Mouse (Mus musculus): ENCODE results near the gene 4930544G11Rik.

- no peak for TF ChIP-seq USF1 (IDR thresholded peaks at IDR 0.05; ENCODE audit: low read depth)
- no peak for TF ChIP-seq MYOG (IDR thresholded peaks at IDR 0.05; ENCODE audit: control insufficient read depth, extremely low read depth, insufficient read length)
- TF ChIP-seq CTCF (IDR thresholded peaks at IDR 0.05; ENCODE audit: control insufficient read depth, insufficient read depth, insufficient read length) = no peak
- no peak for TF ChIP-seq MYOD1 (IDR thresholded peaks at IDR 0.05; ENCODE audit: control insufficient read depth, insufficient read length, low read depth)
- TF ChIP-seq CEBPB (IDR thresholded peaks at IDR 0.05; ENCODE audit: low read depth) = no peak
- no peak for TF ChIP-seq FOSL1 (IDR thresholded peaks at IDR 0.05; ENCODE audit: insufficient read depth, low read length, poor library complexity, severe bottlenecking)
- TF ChIP-seq MAX (IDR thresholded peaks at IDR 0.05) = no peak
Measured at GRCm38 (mm10) chr6:65923501-65924084, 28.8 kb upstream of the 4930544G11Rik start.
